Mouse (Mus musculus): ENCODE results near the gene Tgm1. TPM values are rescaled to one million over a fixed set of nuclear protein-coding genes. Genes with fewer than 3 reads are reported as not detected.

Gene Tgm1
- polyA plus RNA-seq, 1 experiment from 2014 or later, result 1.1 TPM

GRCm38 (mm10) chr14:55757566-55757965 is 43.8 kb upstream of the Tgm1 start:
- H3K27me3 ChIP-seq (replicated peaks; ENCODE audit: control insufficient read depth, insufficient read depth, low read length), result peaks cover 4% of the 10 kb centered on the region; the same call in 1 of the 2 replicates
- no peaks in the 10 kb centered on the region for H3K9me3 ChIP-seq (ENCODE audit: control insufficient read depth)
- peaks cover 41% of the 10 kb centered on the region for H3K36me3 ChIP-seq (ENCODE audit: control insufficient read depth, insufficient read depth)
- H3K4me1 ChIP-seq (replicated peaks; ENCODE audit: control insufficient read depth, insufficient read depth, low read length), result peaks cover 3% of the 10 kb centered on the region; the same call in 1 of the 2 replicates
- peak overlapping the region; percentile 59 for H3K4me2 ChIP-seq (replicated peaks; ENCODE audit: low read depth)
- 37% methylated on average over 6 of the region's 6 CpGs for WGBS
- H3K9ac ChIP-seq (ENCODE audit: low read depth, low read length), result peak overlapping the region; percentile 40
- H3K4me3 ChIP-seq (ENCODE audit: low read depth, low read length), result peak overlapping the region; percentile 36
- peak; percentile 40 for ATAC-seq
- TF ChIP-seq CTCF (IDR thresholded peaks at IDR 0.05; ENCODE audit: low read depth), result no peak
- peak overlapping the region; percentile 91 for H3K27ac ChIP-seq (ENCODE audit: low read depth, low read length)

- Histone ChIP-seq H3K9me3 (ENCODE audit: control insufficient read depth) (no peaks in the 10 kb centered on the region), H3K4me3 (ENCODE audit: low read depth, low read length) (no peak overlapping the region), H3K27me3 (replicated peaks; ENCODE audit: control insufficient read depth, insufficient read depth, low read length) (no peaks in the 10 kb centered on the region), H3K27ac (ENCODE audit: low read depth, low read length) (no peak overlapping the region), H3K4me2 (replicated peaks; ENCODE audit: low read depth) (peak overlapping the region; percentile 92), H3K36me3 (ENCODE audit: control insufficient read depth, insufficient read depth) (peaks cover 40% of the 10 kb centered on the region), H3K9ac (ENCODE audit: low read depth, low read length) (no peak overlapping the region), H3K4me1 (replicated peaks; ENCODE audit: control insufficient read depth, insufficient read depth, low read length) (peaks cover 7% of the 10 kb centered on the region)
- no peak for ATAC-seq
- 0 out of 2 replicates have a peak, but pooled peaks have one; percentile 8 for TF ChIP-seq CTCF (IDR thresholded peaks at IDR 0.05; ENCODE audit: low read depth)
- 85% methylated on average over 10 of the region's 10 CpGs for WGBS
Measured at GRCm38 (mm10) chr14:55747051-55747847, 33.5 kb upstream of the Tgm1 start.

- WGBS, result under 1% methylated on average over 31 of the region's 31 CpGs
- Histone ChIP-seq H3K9me3 (ENCODE audit: control insufficient read depth) (no peaks in the 10 kb centered on the region), H3K27me3 (replicated peaks; ENCODE audit: control insufficient read depth, insufficient read depth, low read length) (no peaks in the 10 kb centered on the region), H3K36me3 (ENCODE audit: control insufficient read depth, insufficient read depth) (peaks cover 37% of the 10 kb centered on the region), H3K27ac (ENCODE audit: low read depth, low read length) (no peak overlapping the region; the same call in 1 of the 2 replicates), H3K9ac (ENCODE audit: low read depth, low read length) (peak overlapping the region; percentile 81), H3K4me2 (replicated peaks; ENCODE audit: low read depth) (peak overlapping the region; percentile 92), H3K4me3 (ENCODE audit: low read depth, low read length) (peak overlapping the region; percentile 94), H3K4me1 (replicated peaks; ENCODE audit: control insufficient read depth, insufficient read depth, low read length) (peaks cover 7% of the 10 kb centered on the region)
- TF ChIP-seq CTCF (IDR thresholded peaks at IDR 0.05; ENCODE audit: low read depth), result no peak
- no peak for ATAC-seq
Measured at GRCm38 (mm10) chr14:55745861-55746237, 32.1 kb upstream of the Tgm1 start.

- Histone ChIP-seq H3K4me2 (replicated peaks; ENCODE audit: low read depth) (peak within 1 kb of the TSS; percentile 92), H3K36me3 (ENCODE audit: control insufficient read depth, insufficient read depth) (peaks cover 39% of the 10 kb centered on the region), H3K9me3 (ENCODE audit: control insufficient read depth) (no peaks in the 10 kb centered on the region), H3K27me3 (replicated peaks; ENCODE audit: control insufficient read depth, insufficient read depth, low read length) (no peaks in the 10 kb centered on the region), H3K4me1 (replicated peaks; ENCODE audit: control insufficient read depth, insufficient read depth, low read length) (peaks cover 7% of the 10 kb centered on the region), H3K27ac (ENCODE audit: low read depth, low read length) (peak within 1 kb of the TSS; percentile 91), H3K9ac (ENCODE audit: low read depth, low read length) (peak within 1 kb of the TSS; percentile 81), H3K4me3 (ENCODE audit: low read depth, low read length) (peak within 1 kb of the TSS; percentile 94)
- no peak for TF ChIP-seq CTCF (IDR thresholded peaks at IDR 0.05; ENCODE audit: low read depth)
- ATAC-seq, result peak; percentile 88
- 1% methylated on average over 47 of the region's 48 CpGs for WGBS
Measured at GRCm38 (mm10) chr14:55745180-55745860, 31.6 kb upstream of the Tgm1 start, which contains the start of the genes Dhrs1 and Nop9. Gene Dhrs1 (minus strand): TSS chr14:55745690. Gene Nop9 (plus strand): TSS chr14:55745693.

GRCm38 (mm10) chr14:55743711-55744110 is 30.0 kb upstream of the Tgm1 start:
- Histone ChIP-seq H3K27me3 (replicated peaks; ENCODE audit: control insufficient read depth, insufficient read depth, low read length) (no peaks in the 10 kb centered on the region), H3K4me1 (replicated peaks; ENCODE audit: control insufficient read depth, insufficient read depth, low read length) (peaks cover 7% of the 10 kb centered on the region), H3K9ac (ENCODE audit: low read depth, low read length) (no peak overlapping the region), H3K9me3 (ENCODE audit: control insufficient read depth) (no peaks in the 10 kb centered on the region), H3K36me3 (ENCODE audit: control insufficient read depth, insufficient read depth) (peaks cover 44% of the 10 kb centered on the region), H3K27ac (ENCODE audit: low read depth, low read length) (peak overlapping the region; percentile 62; the same call in 1 of the 2 replicates), H3K4me2 (replicated peaks; ENCODE audit: low read depth) (peak overlapping the region; percentile 92), H3K4me3 (ENCODE audit: low read depth, low read length) (peak overlapping the region; percentile 94; the same call in 1 of the 2 replicates)
- ATAC-seq, result peak; percentile 60
- WGBS, result 20% methylated on average over 10 of the region's 10 CpGs
- TF ChIP-seq CTCF (IDR thresholded peaks at IDR 0.05; ENCODE audit: low read depth), result peak; percentile 99

- H3K4me2 ChIP-seq (replicated peaks; ENCODE audit: low read depth), result no peak overlapping the region
- no peak for TF ChIP-seq CTCF (IDR thresholded peaks at IDR 0.05; ENCODE audit: low read depth)
- ATAC-seq, result no peak
- no peak overlapping the region for H3K27ac ChIP-seq (ENCODE audit: low read depth, low read length)
- H3K36me3 ChIP-seq (ENCODE audit: control insufficient read depth, insufficient read depth), result peaks cover 41% of the 10 kb centered on the region
- 0 out of 2 replicates have a peak, but pooled peaks cover 13% of the 10 kb centered on the region for H3K4me1 ChIP-seq (replicated peaks; ENCODE audit: control insufficient read depth, insufficient read depth, low read length)
- no peak overlapping the region for H3K9ac ChIP-seq (ENCODE audit: low read depth, low read length)
- WGBS, result 54% methylated on average over 9 of the region's 9 CpGs
- H3K4me3 ChIP-seq (ENCODE audit: low read depth, low read length), result no peak overlapping the region
- H3K9me3 ChIP-seq (ENCODE audit: control insufficient read depth), result no peaks in the 10 kb centered on the region
- no peaks in the 10 kb centered on the region for H3K27me3 ChIP-seq (replicated peaks; ENCODE audit: control insufficient read depth, insufficient read depth, low read length)
Measured at GRCm38 (mm10) chr14:55737086-55737687, 23.5 kb upstream of the Tgm1 start.
